Mouse (Mus musculus) thymus, postnatal 4 days (tissue): ENCODE results near the gene Sfxn1.

ENCODE experiments used
- DNase-seq: peaks from one replicate; pipeline ENCODE4 v3.0.0; 2021

Gene Sfxn1

GRCm38 (mm10) chr13:54077470-54078174 is 6.0 kb downstream of the Sfxn1 start:
- DNase-seq, result no peak

DNA sequence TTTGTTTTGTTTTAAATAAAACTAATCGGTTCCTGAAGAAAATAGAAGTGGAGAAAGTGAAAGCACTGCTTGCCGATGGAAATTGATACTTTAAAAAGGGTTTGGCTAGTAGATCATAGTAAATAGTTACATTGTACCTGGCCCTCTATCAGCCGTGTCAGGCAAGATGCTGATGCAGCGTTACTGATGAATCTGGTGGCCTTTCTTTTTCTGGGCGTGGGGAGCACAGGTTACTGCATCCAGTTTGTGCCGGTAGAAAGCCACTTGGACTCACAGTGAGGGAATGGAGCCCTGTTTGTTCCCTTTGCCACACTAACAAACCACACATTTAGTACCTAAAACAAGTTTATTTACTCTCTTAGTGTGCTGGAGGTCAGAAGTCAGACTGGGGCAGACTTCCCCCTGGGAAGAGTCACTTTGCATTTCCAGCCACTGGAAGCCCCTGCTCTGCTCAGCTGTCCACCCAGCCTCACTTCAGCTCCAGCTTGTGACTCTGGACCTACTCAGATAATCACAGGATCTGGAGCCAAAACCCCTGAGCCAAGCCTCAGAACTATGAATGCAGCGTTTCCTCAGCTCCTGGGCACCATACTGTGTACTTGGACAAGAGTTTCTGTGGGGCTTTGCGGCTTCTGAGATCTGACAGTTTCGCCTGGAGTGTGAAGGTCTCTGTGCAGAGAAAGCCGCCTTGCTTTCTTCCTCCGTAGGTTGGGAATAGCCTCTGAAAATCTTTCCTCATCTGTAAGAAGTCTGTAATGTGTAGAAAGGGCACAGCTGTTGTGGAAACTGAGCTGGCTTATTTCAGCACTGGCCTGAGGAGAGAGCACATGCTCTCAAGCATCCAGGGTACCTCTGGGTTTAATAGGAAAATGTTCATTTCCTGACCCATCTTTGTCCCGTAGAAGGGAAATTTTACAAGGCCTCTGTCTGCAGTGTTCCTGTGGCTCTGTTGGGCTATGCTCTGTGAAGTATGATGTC is 8.4 kb downstream of the Sfxn1 start:
- DNase-seq, result no peak

DNA sequence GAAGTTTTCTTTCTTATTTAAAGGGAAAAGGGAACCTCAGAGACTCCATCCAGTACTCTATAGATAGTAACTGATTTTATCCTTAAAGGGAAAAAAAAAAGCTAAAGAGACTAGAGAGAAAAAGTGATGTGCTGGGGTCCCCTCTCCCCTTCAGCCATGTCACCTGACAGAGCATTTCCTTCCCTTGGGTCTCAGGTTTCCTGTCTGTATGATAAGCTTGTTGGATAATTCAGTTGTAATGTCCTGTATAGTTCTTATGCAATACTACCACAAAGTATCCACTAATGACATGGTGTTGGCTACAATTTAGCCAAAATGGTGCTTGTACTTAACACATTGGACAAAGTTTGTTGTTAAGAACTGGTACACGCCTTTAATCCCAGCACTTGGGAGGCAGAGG is 9.1 kb downstream of the Sfxn1 start:
- DNase-seq, result no peak

DNA sequence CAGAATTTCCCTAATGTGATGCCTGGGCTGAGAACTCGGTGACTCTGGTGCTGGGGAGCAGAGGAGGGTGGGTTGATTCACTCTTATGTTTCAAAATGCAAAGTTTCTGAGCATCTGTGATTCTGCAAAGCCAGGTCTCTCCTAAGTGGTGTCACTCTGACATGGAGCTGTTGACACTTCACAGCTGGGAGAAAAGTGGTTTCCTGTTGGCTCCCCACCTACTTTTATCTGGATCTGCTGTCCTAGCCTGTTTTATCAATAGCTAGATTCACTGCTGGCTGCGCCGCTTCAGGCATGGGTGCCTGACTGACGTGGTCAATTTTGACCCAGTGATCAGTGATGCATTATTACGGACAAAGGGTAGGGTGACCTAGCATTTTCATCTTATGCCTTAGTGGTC is 11.3 kb downstream of the Sfxn1 start:
- DNase-seq, result no peak

DNA sequence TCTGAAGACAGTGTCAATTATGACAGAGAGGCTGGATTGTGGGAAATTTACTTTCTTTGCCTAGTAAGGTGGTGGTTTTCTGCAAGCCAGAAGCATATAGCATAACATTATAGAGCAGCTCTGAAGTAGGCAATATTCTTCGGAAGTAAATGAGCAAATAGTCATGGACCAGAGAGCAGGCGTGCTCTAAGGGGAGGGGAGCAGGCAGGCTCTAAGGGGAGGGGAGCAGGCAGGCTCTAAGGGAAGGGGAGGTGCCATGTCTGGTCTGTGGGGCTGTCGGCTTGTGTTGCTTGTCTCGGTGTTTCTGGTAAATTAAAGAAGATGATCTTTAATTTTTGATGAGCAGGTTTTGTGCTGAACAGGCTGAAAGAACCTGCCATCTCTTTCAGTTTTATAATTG is 12.5 kb downstream of the Sfxn1 start:
- no peak for DNase-seq

DNA sequence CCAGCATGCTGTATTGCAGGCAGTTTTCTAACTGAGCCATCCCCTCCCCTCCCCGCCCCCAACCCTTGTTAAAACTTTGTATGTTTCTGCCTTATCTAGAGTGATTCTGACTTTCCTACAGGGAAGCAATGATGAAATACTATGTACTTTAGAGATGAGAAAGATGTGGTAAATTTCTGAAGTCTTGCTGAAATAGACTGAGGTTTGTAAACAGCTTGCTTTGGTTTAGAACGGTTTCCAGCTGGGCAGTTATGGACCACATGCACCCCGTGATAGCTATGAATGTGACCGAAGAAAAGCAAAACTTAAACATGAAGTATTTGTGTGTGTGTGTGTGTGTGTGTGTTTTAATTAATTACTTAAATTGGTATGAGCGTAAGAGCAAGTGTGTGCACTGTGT is 13.2 kb downstream of the Sfxn1 start:
- no peak for DNase-seq

GRCm38 (mm10) chr13:54085266-54085665 is 13.6 kb downstream of the Sfxn1 start:
- DNase-seq, result no peak

DNA sequence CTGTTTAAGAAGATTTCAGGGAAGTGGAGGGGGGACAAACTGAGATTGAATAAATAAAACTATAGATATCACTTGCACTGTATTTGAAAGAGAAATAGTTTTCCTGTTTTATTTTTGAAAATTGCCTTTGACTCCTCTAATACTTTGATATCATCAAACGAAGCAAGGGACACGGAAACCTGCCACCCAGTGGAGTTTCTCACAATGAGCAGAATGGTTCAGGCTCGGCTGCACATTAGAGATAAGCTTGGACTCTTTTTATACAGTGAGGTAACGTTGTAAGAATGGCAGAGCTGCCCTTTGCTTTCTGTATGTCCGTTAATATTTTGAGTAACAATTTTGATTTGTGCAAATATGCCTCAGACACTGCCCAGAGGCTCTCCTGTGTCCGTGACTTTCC is 20.1 kb downstream of the Sfxn1 start:
- DNase-seq, result no peak

DNA sequence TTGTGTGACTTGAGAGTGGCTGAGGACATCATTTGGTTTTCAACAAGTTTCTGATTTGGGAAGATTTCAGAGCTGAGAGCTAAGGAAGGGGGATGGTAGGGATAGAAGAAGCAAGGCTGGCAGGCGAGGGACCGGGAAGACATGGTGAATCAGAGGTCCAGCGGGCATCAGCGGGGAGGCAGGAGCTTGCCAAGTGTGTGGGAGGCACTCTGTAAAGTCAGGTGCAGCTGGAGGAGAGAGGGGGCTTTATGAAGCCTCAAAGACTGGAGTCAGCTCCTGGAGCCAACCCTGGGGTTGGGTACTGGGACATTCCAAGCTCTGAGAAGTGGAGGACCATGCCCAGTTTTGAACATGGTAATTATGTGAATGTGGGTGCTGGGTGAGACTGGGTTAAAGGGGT is 22.7 kb downstream of the Sfxn1 start:
- no peak for DNase-seq

DNA sequence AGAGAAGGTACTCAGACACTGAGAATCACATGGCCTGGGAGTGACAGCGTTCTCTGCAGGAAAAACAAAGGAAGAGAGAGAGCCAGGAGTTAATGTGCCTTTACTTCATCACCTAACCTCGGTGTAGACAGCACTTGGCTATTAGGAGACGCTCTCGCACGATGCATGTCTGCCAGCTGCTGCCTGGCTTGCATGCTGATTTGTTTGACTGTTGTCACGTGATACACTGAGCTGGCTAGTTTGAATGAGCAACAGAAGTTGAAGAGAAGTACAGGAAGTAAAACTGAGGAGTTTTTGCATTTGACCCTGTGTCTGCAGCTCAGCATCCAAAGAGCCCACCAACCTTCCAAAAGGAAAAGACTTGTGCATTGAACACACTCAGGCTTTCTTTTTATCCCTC is 23.3 kb downstream of the Sfxn1 start:
- DNase-seq, result no peak

- no peak for DNase-seq
Measured at GRCm38 (mm10) chr13:54095721-54096120, 24.1 kb downstream of the Sfxn1 start.

DNA sequence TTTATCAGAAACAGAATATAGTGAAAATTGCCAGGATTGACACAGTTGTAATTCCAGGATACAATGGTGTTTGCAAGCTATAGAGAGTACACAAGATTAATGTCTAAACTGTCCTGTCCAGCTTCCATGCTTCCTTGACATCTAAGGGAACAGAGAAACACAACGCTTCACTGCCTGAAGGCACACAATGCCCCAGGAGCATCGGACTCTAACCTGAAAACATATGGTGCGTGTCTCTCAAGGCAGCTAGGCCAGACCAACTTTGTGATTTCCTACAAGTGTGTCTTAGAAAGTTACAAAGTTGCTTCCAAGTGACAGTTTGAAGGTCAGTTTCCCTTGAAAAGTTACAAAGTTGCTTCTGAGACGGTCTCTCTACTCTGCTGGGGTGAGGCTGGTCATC is 25.6 kb downstream of the Sfxn1 start:
- DNase-seq, result no peak

GRCm38 (mm10) chr13:54097797-54098196 is 26.1 kb downstream of the Sfxn1 start:
- no peak for DNase-seq

DNA sequence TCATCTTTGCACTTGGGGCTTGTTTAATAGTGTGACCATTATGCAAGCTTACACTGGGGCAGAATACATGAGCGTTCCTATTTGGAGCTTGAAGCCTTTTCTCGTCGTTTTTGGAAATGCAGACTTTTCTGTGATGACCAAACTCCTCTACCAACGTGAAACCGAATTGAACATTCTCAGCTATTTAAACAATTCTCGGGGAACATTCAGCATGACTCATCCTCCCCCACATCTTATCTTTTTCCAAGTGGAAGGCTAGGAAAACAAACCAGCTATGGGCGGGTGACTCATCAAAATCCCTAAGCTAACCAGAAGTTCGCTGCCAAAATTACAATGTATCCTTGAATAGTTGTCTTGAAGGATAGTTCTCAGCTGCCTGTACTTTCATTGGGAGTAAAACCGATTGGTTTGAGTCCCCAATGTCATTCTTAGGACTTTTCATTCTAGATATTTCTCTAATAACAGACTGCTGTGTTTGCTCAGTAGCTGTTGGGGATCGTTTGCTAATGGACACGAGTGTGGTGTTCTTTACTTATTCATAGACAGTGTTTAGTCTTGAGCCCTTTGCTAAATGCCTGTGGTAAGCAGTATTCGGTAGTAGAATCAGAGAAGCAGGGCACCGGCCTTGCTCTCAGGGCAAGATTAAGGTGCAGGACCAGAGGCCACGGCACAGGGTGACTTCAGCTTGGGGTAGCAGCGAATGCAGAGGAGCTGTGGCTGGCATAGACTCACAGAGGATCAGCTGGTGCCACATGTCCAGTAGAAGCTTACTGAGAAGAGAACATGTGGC is 29.6 kb downstream of the Sfxn1 start:
- DNase-seq, result no peak

DNA sequence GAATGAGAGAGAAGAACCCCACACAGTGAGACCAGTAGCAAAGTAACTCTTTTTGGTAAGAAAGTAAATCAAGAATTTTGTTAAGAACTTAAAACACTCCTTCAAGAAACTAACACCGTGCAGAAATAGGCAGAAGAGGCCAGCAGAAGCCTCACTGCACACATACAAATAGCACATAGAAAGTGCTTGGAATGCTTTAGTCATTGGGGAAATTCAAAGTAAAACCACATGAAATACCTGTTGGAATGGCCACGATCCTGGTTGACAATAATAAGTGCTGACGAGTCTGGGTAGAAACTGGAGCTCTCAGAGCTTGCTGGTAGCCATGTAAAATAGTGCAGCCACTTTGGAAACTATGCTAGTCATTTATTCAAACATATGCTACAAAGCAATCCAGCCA is 30.4 kb downstream of the Sfxn1 start:
- DNase-seq, result no peak

DNA sequence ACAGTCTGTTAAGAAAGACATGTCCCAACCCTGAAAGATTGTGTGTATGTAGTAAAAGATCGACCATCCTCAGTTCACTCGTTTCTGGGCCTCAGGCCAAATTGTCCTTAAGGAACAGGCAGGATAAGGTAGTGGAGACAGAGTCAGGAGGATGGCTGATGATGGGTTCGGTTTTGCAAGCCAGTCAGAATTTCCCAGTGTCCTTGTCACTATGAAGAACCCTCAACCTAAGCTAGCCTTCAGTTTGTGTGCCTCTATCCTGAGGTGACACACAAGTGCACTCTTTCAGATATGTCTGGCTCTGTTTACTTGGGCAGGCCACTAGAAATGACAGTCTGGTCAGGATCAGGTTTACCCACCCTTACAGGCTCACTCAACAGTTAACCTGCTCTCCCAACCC is 31.6 kb downstream of the Sfxn1 start:
- DNase-seq, result no peak

GRCm38 (mm10) chr13:54103866-54104265 is 32.2 kb downstream of the Sfxn1 start:
- no peak for DNase-seq

- peak; percentile 69 for DNase-seq
Measured at GRCm38 (mm10) chr13:54113819-54114550, 42.3 kb downstream of the Sfxn1 start.

DNA sequence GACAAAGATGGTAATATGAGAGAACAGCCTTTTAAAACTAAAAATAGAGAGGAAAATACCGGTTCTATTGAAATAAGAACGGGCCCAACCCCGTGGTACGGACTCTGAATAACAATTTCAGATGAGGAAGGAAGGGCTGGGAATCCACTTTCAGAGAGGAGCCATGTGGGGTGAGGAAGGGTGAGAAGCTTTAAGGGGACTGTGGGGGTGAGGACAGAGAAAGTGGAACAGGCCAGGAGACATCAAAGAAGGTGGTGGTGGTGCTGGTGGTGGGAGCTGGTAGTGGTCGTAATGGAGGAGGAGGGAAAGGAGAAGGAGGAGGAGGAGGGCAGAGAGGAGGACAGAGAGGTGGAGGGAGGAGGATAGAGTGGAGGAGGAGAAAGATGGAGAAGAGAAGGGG is 43.3 kb downstream of the Sfxn1 start:
- no peak for DNase-seq

DNA sequence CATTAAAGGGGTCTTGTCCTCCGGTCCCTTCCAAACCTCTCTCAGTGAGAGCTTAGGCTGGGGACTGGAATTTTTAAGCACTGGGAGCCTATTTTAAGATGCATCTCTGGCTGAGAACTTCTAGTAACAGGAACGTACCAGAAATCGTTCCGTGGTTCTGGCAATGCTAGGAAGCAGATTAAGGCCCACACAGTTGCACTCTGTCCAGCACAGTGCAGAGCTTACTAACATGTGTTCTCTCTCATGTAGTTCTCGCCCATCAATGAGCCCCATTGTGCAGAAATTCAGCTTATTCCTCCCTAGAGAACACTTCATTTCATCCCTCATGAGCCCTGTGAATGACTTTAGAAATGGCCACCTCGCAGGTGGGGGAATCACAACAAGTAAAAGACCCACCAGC is 44.1 kb downstream of the Sfxn1 start:
- DNase-seq, result no peak

GRCm38 (mm10) chr13:54118355-54118754 is 46.7 kb downstream of the Sfxn1 start:
- no peak for DNase-seq

GRCm38 (mm10) chr13:54137756-54138410 is 66.2 kb downstream of the Sfxn1 start:
- no peak for DNase-seq
